Mouse (Mus musculus): Measurements from ENCODE around the gene Ntf3.

DNA sequence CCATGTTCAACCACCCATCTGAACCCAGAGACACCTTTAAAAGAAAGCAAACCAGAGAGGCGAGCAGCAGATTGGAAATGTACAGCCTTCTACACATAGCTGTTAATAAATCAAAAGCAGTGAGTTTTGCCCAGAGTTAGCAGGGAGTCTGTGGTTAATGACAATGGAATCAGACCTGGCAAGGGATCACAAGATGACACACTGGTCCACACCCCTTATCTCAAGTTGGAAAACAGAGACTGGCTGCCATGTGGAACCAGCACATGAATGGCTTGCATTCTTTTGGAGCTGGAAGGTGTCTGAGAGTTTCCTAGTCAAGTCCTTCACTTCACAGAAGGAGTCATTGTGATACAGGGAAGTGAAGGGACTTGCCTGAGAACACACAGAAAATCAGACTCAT, 5.4 kb upstream of the Ntf3 start:
- TF ChIP-seq POLR2A (IDR thresholded peaks at IDR 0.05; ENCODE audit: borderline replicate concordance, extremely low read depth, insufficient read depth, insufficient read length, poor library complexity, severe bottlenecking) = no peak
- no peak for TF ChIP-seq CTCF (IDR thresholded peaks at IDR 0.05; ENCODE audit: borderline replicate concordance, extremely low read depth, insufficient read depth, insufficient read length)

Measured in brain, embryonic 14.5 days (tissue).